Mouse (Mus musculus) kidney, adult 2 months (tissue): ENCODE measurements around the gene Adgrd1. TPM values are rescaled to one million over a fixed set of nuclear protein-coding genes. Genes with fewer than 3 reads are reported as not detected.

Experiments
- DNase-seq: peaks from one replicate; pipeline ENCODE4 v3.0.0; 2021
- H3K27ac ChIP-seq: fragments of 200-500 bp; 2 replicates; pipeline ENCODE4 v1.5.1; 2012; ENCODE audit warnings: low read depth, low read length, control low read depth, inconsistent platforms; ENCODE audit not compliant: insufficient read depth
- H3K27me3 ChIP-seq: fragments of 200-500 bp; replicated peaks from 2 replicates; pipeline ENCODE4 v1.6.1; 2012; ENCODE audit warnings: mild to moderate bottlenecking, moderate library complexity, low read length, inconsistent platforms; ENCODE audit not compliant: control insufficient read depth, insufficient read depth
- H3K36me3 ChIP-seq: fragments of 200-500 bp; 2 replicates; pipeline ENCODE4 v1.6.1; 2012; ENCODE audit warnings: mild to moderate bottlenecking, moderate library complexity, low read length, inconsistent platforms; ENCODE audit not compliant: control insufficient read depth, insufficient read depth
- H3K4me1 ChIP-seq: fragments of 200-500 bp; 2 replicates; pipeline ENCODE4 v1.6.1; 2011; ENCODE audit warnings: low read length; ENCODE audit not compliant: control insufficient read depth, insufficient read depth
- H3K4me3 ChIP-seq: fragments of 200-500 bp; 2 replicates; pipeline ENCODE4 v1.5.1; 2011; ENCODE audit warnings: mild to moderate bottlenecking, low read depth, low read length, control low read depth; ENCODE audit not compliant: insufficient read depth
- CTCF ChIP-seq: fragments of 200-500 bp; conservative IDR thresholded peaks from 2 replicates; pipeline ENCODE4 v1.5.1; 2011; ENCODE audit warnings: low read depth, mild to moderate bottlenecking, control low read depth, low read length, moderate library complexity, mixed read lengths; ENCODE audit not compliant: insufficient read depth, insufficient read length
- POLR2A ChIP-seq: fragments of 200-500 bp; IDR thresholded peaks from one replicate; pipeline ENCODE4 v1.6.1; 2011; ENCODE audit warnings: low read depth, low read length, control low read depth
- WGBS: fragments of 180-500 bp; shearing (Covaris S2); methylation state at CpG from one replicate; pipeline ENCODE4 v1.1.7; 2018; 5-methylcytosine and 5-hydroxymethylcytosine counted together
- polyA plus RNA-seq: library from polyadenylated mRNA; depleted of rRNA; stranded (reverse); fragments of >200 nt; gene quantifications from 2 replicates; pipeline ENCODE4 v1.2.3, GENCODE M21; 2012; rRNA removed

Gene Adgrd1
- polyA plus RNA-seq, 1 experiment, result 1.1 TPM

- Histone ChIP-seq H3K27ac (no peak overlapping the region), H3K27me3 (no peaks in the 10 kb centered on the region), H3K36me3 (no peaks in the 10 kb centered on the region), H3K4me3 (no peak overlapping the region), H3K4me1 (no peaks in the 10 kb centered on the region)
- DNase-seq, result no peak
- TF ChIP-seq CTCF, result no peak
- TF ChIP-seq POLR2A, result no peak
- 59% methylated on average over 11 of the region's 11 CpGs for WGBS
These were observed 139.8 kb downstream of the Adgrd1 start for GRCm38 (mm10) chr5:129236366-129236765.

GRCm38 (mm10) chr5:129241865-129242264 is 145.3 kb downstream of the Adgrd1 start:
- no peak for DNase-seq
- 69% methylated on average over 11 of the region's 11 CpGs for WGBS
- no peaks in the 10 kb centered on the region for H3K27me3 ChIP-seq
- no peak overlapping the region for H3K4me3 ChIP-seq
- no peak overlapping the region for H3K27ac ChIP-seq
- no peak for TF ChIP-seq POLR2A
- TF ChIP-seq CTCF, result no peak
- no peaks in the 10 kb centered on the region for H3K4me1 ChIP-seq
- no peaks in the 10 kb centered on the region for H3K36me3 ChIP-seq

DNA sequence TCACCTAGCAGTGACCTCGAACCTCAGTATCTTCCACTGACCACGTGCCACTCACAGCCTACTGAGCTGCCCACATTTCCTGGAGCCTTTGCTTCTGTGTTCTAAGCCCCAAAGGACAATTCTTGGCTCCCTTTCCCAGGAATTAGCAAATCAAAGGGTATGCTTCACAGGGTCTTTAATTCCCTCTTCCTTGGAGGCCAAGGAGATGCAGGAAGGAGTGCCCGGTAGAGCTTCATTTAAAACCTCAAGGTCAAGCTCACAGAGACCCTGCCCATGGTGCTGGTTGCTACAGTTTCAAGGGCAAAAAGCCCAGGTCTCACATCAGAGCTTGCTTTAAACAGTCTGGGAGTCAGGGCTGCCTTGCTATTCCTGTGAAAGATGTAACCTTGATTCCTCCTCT is 145.7 kb downstream of the Adgrd1 start:
- TF ChIP-seq CTCF, result no peak
- TF ChIP-seq POLR2A, result no peak
- Histone ChIP-seq H3K27ac (no peak overlapping the region), H3K36me3 (no peaks in the 10 kb centered on the region), H3K27me3 (no peaks in the 10 kb centered on the region), H3K4me1 (no peaks in the 10 kb centered on the region), H3K4me3 (no peak overlapping the region)
- 33% methylated on average over 3 of the region's 3 CpGs for WGBS
- DNase-seq, result no peak

DNA sequence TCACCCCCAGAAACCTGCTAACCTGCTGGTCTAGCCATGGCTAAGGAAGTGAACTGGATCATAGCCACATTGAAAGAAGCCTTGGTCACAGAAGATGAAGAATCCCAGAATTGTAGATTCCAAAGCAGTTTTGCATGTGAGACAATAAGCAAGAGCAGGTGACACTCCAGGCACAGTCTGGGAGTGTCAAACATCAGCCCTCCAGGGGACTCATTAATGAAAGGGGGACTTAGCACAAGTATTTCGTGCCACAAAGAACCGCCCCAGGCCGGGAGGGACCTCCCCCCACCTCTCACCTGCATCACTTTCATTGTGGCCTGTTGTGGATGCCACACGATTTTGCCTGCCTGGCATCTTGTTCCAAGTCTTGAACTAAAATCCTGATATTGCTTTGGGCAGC is 146.6 kb downstream of the Adgrd1 start:
- WGBS, result 77% methylated on average over 4 of the region's 4 CpGs
- Histone ChIP-seq H3K27me3 (no peaks in the 10 kb centered on the region), H3K4me1 (no peaks in the 10 kb centered on the region)

DNA sequence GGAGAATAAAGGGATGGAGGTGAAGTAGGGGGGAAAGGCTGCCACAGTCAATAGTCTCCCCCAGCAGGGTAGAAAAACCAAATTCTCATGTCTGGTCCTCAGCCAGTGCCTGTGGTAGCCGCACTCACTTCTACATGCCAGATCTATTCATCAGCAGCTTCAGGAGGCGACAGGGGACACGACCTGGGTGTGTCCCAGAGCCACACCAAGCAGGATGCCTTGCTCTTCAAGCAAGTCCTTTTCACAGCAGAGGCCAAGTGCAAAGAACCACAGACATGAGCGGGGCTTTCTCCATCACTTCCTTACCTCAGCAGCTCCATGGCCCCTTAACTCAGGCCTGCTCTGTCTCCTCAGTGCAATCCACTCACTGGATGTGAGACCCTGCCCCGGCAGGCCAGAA is 147.8 kb downstream of the Adgrd1 start:
- WGBS, result 53% methylated on average over 5 of the region's 5 CpGs
- Histone ChIP-seq H3K36me3 (no peaks in the 10 kb centered on the region), H3K27ac (no peak overlapping the region), H3K4me1 (no peaks in the 10 kb centered on the region), H3K27me3 (no peaks in the 10 kb centered on the region), H3K4me3 (no peak overlapping the region)
- TF ChIP-seq CTCF (no peak), POLR2A (no peak)
- DNase-seq, result peak; percentile 28

More for the DNA sequence above, 146.6 kb downstream of the Adgrd1 start:
- H3K27ac ChIP-seq, result no peak overlapping the region
- DNase-seq, result no peak
- no peak overlapping the region for H3K4me3 ChIP-seq
- TF ChIP-seq POLR2A, result no peak
- TF ChIP-seq CTCF, result no peak
- H3K36me3 ChIP-seq, result no peaks in the 10 kb centered on the region

DNA sequence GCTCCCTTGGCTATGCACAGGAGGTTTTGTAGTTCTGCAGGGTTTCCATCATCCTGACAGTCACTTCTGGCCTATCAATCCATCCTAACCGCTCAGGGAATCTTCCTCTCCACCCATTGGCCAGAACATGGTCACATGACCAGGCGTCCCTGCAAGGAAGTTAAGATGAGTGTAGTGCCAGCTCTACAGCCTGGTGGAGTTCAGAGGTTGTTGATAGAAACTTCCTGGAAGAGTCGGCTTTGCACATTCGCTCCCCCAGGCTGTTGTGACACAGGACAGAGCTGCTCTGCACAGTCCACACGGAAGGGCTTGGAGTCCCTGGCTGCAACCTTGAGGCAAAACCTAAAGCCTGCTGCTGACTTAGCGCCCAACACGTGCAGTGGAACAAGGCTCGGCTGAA is 152.5 kb downstream of the Adgrd1 start:
- peak; percentile 30 for DNase-seq
- Histone ChIP-seq H3K4me3 (no peak overlapping the region), H3K36me3 (no peaks in the 10 kb centered on the region), H3K27ac (no peak overlapping the region), H3K27me3 (no peaks in the 10 kb centered on the region), H3K4me1 (no peaks in the 10 kb centered on the region)
- no peak for TF ChIP-seq POLR2A
- TF ChIP-seq CTCF, result no peak
- WGBS, result 71% methylated on average over 8 of the region's 8 CpGs

Other genes starting within 250 kb of the Adgrd1 start
- 0.11 and 0.55 TPM in 2 replicates for gene Rimbp2, start 143.3 kb upstream of the Adgrd1 start, polyA plus RNA-seq
- gene Stx2, start 88.2 kb upstream of the Adgrd1 start, polyA plus RNA-seq, result 22.4 and 24.8 TPM in 2 replicates
- gene Ran, start 76.7 kb upstream of the Adgrd1 start, polyA plus RNA-seq, result 45.6 and 48.6 TPM in 2 replicates